Mouse (Mus musculus) heart, postnatal 0 days (tissue): ENCODE measurements around the gene Ncor2. TPM values are rescaled to one million over a fixed set of nuclear protein-coding genes. Genes with fewer than 3 reads are reported as not detected.

Experiments used
- ATAC-seq: fragments of 200-750 bp; cut with Nextera tagmentation; 2 replicates; pipeline ENCODE4 v1.8.0; 2017; ENCODE audit warnings: low read depth, moderate number of reproducible peaks, moderate library complexity; ENCODE audit not compliant: insufficient read depth
- DNase-seq: peaks from one replicate; pipeline ENCODE4 v3.0.0-alpha.2; 2016; ENCODE audit warnings: low spot score
- H3K27ac ChIP-seq: fragments of 300-500 bp; sonication (generic); 2 replicates; pipeline ENCODE4 v1.5.1; 2014; ENCODE audit warnings: low read depth, mild to moderate bottlenecking
- H3K27me3 ChIP-seq: fragments of 300-500 bp; sonication (generic); 2 replicates; pipeline ENCODE4 v1.6.1; 2014; ENCODE audit warnings: low read length, mixed read lengths; ENCODE audit not compliant: control insufficient read depth, insufficient read depth
- H3K36me3 ChIP-seq: fragments of 300-500 bp; sonication (generic); replicated peaks from 2 replicates; pipeline ENCODE4 v1.6.1; 2014; ENCODE audit warnings: low read length, mixed read lengths; ENCODE audit not compliant: control insufficient read depth, insufficient read depth
- H3K4me1 ChIP-seq: fragments of 300-500 bp; sonication (generic); 2 replicates; pipeline ENCODE4 v1.6.1; 2014; ENCODE audit warnings: antibody characterized with exemption; ENCODE audit not compliant: control insufficient read depth, insufficient read depth
- H3K4me2 ChIP-seq: fragments of 300-500 bp; sonication (generic); 2 replicates; pipeline ENCODE4 v1.6.1; 2014; ENCODE audit warnings: low read depth, mild to moderate bottlenecking, low read length, moderate library complexity
- H3K4me3 ChIP-seq: fragments of 300-500 bp; sonication (generic); 2 replicates; pipeline ENCODE4 v1.5.1; 2014; ENCODE audit warnings: low read depth, low read length
- H3K9ac ChIP-seq: fragments of 300-500 bp; sonication (generic); replicated peaks from 2 replicates; pipeline ENCODE4 v1.6.1; 2014; ENCODE audit warnings: low read depth, low read length, mixed read lengths
- H3K9me3 ChIP-seq: fragments of 300-500 bp; sonication (generic); replicated peaks from 2 replicates; pipeline ENCODE4 v1.6.1; 2016; ENCODE audit warnings: low read length; ENCODE audit not compliant: control insufficient read depth
- CTCF ChIP-seq: IDR thresholded peaks from 2 replicates; pipeline ENCODE4 v1.5.1; 2016; ENCODE audit warnings: antibody characterized with exemption, control low read depth, low read depth
- EP300 ChIP-seq: IDR thresholded peaks from 2 replicates; pipeline ENCODE4 v1.6.1; 2016; ENCODE audit warnings: antibody characterized with exemption, low read depth
- WGBS: fragments of 180-500 bp; shearing (Covaris S2); extraction: QIAGEN DNeasy Blood & Tissue Kit; methylation state at CpG from one replicate; pipeline ENCODE4 v1.1.7; 2014; 5-methylcytosine and 5-hydroxymethylcytosine counted together
- polyA plus RNA-seq: library from polyadenylated mRNA; unstranded; fragments of >200 nt; fragmentation: Nextera tagmentation; extraction: Ambion mirVana; gene quantifications from 2 replicates; pipeline ENCODE4 v1.2.1, GENCODE M21; 2015
- total RNA-seq: library from RNA; depleted of rRNA; stranded (reverse); fragments of >200 nt; gene quantifications from 2 replicates; pipeline ENCODE4 v1.2.3, GENCODE M21; 2014; ENCODE audit warnings: low replicate concordance

Ncor2 gene
- total and polyA plus RNA-seq, 2 experiments from 2014 or later, result 15.5 to 73.8 TPM

GRCm38 (mm10) chr5:125036483-125036882, 142.5 kb downstream of the Ncor2 start:
- peaks cover 6% of the 10 kb centered on the region; the same call in 1 of the 2 replicates for H3K4me1 ChIP-seq
- H3K4me3 ChIP-seq, result no peak overlapping the region
- no peaks in the 10 kb centered on the region for H3K27me3 ChIP-seq
- 85% methylated on average over 8 of the region's 8 CpGs for WGBS
- H3K4me2 ChIP-seq, result no peak overlapping the region
- ATAC-seq, result no peak
- DNase-seq, result no peak
- no peak overlapping the region for H3K9ac ChIP-seq
- H3K36me3 ChIP-seq, result peaks cover 90% of the 10 kb centered on the region
- no peak overlapping the region for H3K27ac ChIP-seq
- TF ChIP-seq CTCF, result no peak
- no peak for TF ChIP-seq EP300
- no peaks in the 10 kb centered on the region for H3K9me3 ChIP-seq

GRCm38 (mm10) chr5:125028911-125029310, 150.1 kb downstream of the Ncor2 start:
- no peak overlapping the region for H3K4me3 ChIP-seq
- H3K4me2 ChIP-seq, result no peak overlapping the region
- H3K27ac ChIP-seq, result no peak overlapping the region
- TF ChIP-seq EP300 (no peak), CTCF (no peak)
- ATAC-seq, result no peak
- WGBS, result 98% methylated on average over 20 of the region's 20 CpGs
- H3K9me3 ChIP-seq, result no peaks in the 10 kb centered on the region
- peaks cover 100% of the 10 kb centered on the region for H3K36me3 ChIP-seq
- DNase-seq, result no peak
- H3K9ac ChIP-seq, result no peak overlapping the region
- H3K4me1 ChIP-seq, result no peaks in the 10 kb centered on the region
- no peaks in the 10 kb centered on the region for H3K27me3 ChIP-seq

- no peaks in the 10 kb centered on the region for H3K27me3 ChIP-seq
- H3K9me3 ChIP-seq, result no peaks in the 10 kb centered on the region
- peaks cover 100% of the 10 kb centered on the region for H3K36me3 ChIP-seq
- H3K9ac ChIP-seq, result no peak overlapping the region
- DNase-seq (no peak), ATAC-seq (no peak)
- no peaks in the 10 kb centered on the region for H3K4me1 ChIP-seq
- H3K4me3 ChIP-seq, result no peak overlapping the region
- WGBS, result 92% methylated on average over 15 of the region's 15 CpGs
- H3K4me2 ChIP-seq, result no peak overlapping the region
- no peak overlapping the region for H3K27ac ChIP-seq
- TF ChIP-seq EP300 (no peak), CTCF (no peak)
Measured at GRCm38 (mm10) chr5:125028371-125028770, 150.6 kb downstream of the Ncor2 start.

GRCm38 (mm10) chr5:125024002-125024401, 155.0 kb downstream of the Ncor2 start:
- H3K4me1 ChIP-seq, result no peaks in the 10 kb centered on the region
- TF ChIP-seq EP300 (no peak), CTCF (peak; percentile 44)
- no peak overlapping the region for H3K27ac ChIP-seq
- no peak for ATAC-seq
- H3K36me3 ChIP-seq, result peaks cover 90% of the 10 kb centered on the region
- no peaks in the 10 kb centered on the region for H3K9me3 ChIP-seq
- no peak overlapping the region for H3K4me3 ChIP-seq
- WGBS, result 77% methylated on average over 14 of the region's 14 CpGs
- no peak overlapping the region for H3K9ac ChIP-seq
- no peak overlapping the region for H3K4me2 ChIP-seq
- H3K27me3 ChIP-seq, result no peaks in the 10 kb centered on the region
- DNase-seq, result no peak

GRCm38 (mm10) chr5:125021298-125021697, 157.7 kb downstream of the Ncor2 start:
- DNase-seq (no peak), ATAC-seq (no peak)
- WGBS, result 89% methylated on average over 11 of the region's 11 CpGs
- Histone ChIP-seq H3K9me3 (no peaks in the 10 kb centered on the region), H3K4me3 (no peak overlapping the region), H3K27ac (no peak overlapping the region), H3K27me3 (no peaks in the 10 kb centered on the region), H3K4me1 (no peaks in the 10 kb centered on the region), H3K9ac (no peak overlapping the region), H3K36me3 (peaks cover 90% of the 10 kb centered on the region), H3K4me2 (no peak overlapping the region)
- TF ChIP-seq EP300, result no peak
- no peak for TF ChIP-seq CTCF

GRCm38 (mm10) chr5:125019099-125019498, 159.9 kb downstream of the Ncor2 start:
- no peak overlapping the region for H3K27ac ChIP-seq
- peaks cover 80% of the 10 kb centered on the region for H3K36me3 ChIP-seq
- DNase-seq (no peak), ATAC-seq (peak; percentile 8; the same call in 1 of the 2 replicates)
- H3K9ac ChIP-seq, result no peak overlapping the region
- no peak overlapping the region for H3K4me2 ChIP-seq
- 40% methylated on average over 5 of the region's 5 CpGs for WGBS
- no peak overlapping the region for H3K4me3 ChIP-seq
- TF ChIP-seq EP300, result no peak
- no peak for TF ChIP-seq CTCF
- H3K4me1 ChIP-seq, result no peaks in the 10 kb centered on the region
- H3K27me3 ChIP-seq, result no peaks in the 10 kb centered on the region
- H3K9me3 ChIP-seq, result no peaks in the 10 kb centered on the region
